Mouse (Mus musculus) cerebellum, adult 2 months (tissue): Measurements from ENCODE around the gene 4930519P11Rik. TPM values are rescaled to one million over a fixed set of nuclear protein-coding genes. Genes with fewer than 3 reads are reported as not detected.

Experiments used
- DNase-seq, 2 experiments: peaks; one replicate each; pipeline ENCODE4 v3.0.0; 2021
- H3K27ac ChIP-seq: fragments of 200-500 bp; 2 replicates; pipeline ENCODE4 v1.5.1; 2012; ENCODE audit warnings: low read length, control low read depth, inconsistent platforms; ENCODE audit not compliant: insufficient read depth
- H3K27me3 ChIP-seq: fragments of 200-500 bp; 2 replicates; pipeline ENCODE4 v1.6.1; 2012; ENCODE audit warnings: inconsistent platforms, mild to moderate bottlenecking, low read length, moderate library complexity; ENCODE audit not compliant: control insufficient read depth, insufficient read depth
- H3K4me1 ChIP-seq: fragments of 200-500 bp; 2 replicates; pipeline ENCODE4 v1.6.1; 2011; ENCODE audit warnings: low read length; ENCODE audit not compliant: control insufficient read depth, insufficient read depth
- H3K4me3 ChIP-seq: fragments of 200-500 bp; replicated peaks from 2 replicates; pipeline ENCODE3; 2011; ENCODE audit warnings: mild to moderate bottlenecking, low read depth, low read length, control low read depth; ENCODE audit not compliant: insufficient read depth
- CTCF ChIP-seq: fragments of 200-500 bp; IDR thresholded peaks from 2 replicates; pipeline ENCODE4 v1.5.1; 2011; ENCODE audit warnings: low read depth, mild to moderate bottlenecking, control low read depth, low read length, moderate library complexity, borderline replicate concordance; ENCODE audit not compliant: insufficient read depth
- POLR2A ChIP-seq: fragments of 200-500 bp; IDR thresholded peaks from 2 replicates; pipeline ENCODE4 v1.6.1; 2011; ENCODE audit warnings: low read length, control low read depth, borderline replicate concordance; ENCODE audit not compliant: insufficient read depth
- WGBS: fragments of 180-500 bp; shearing (Covaris S2); methylation state at CpG from one replicate; pipeline ENCODE4 v1.1.7; 2018; 5-methylcytosine and 5-hydroxymethylcytosine counted together
- polyA plus RNA-seq: library from polyadenylated mRNA; depleted of rRNA; stranded (reverse); fragments of >200 nt; gene quantifications from 2 replicates; pipeline ENCODE4 v1.2.3, GENCODE M21; 2012

4930519P11Rik gene
- polyA plus RNA-seq, 1 experiment = not detected

- no peak for DNase-seq
- TF ChIP-seq POLR2A = no peak
- WGBS = 95% methylated on average over 3 of the region's 3 CpGs
- H3K27ac ChIP-seq = no peak overlapping the region
- no peaks in the 10 kb centered on the region for H3K27me3 ChIP-seq
- H3K4me3 ChIP-seq = no peak overlapping the region
- no peaks in the 10 kb centered on the region; the same call in 1 of the 2 replicates for H3K4me1 ChIP-seq
Observed at GRCm38 (mm10) chr2:154638521-154638920, 25.3 kb upstream of the 4930519P11Rik start.

GRCm38 (mm10) chr2:154635826-154636225 lies 22.6 kb upstream of the 4930519P11Rik start:
- DNase-seq = peak in 1 of 2 experiments; percentile 59

GRCm38 (mm10) chr2:154633876-154634644 lies 20.8 kb upstream of the 4930519P11Rik start:
- no peak for DNase-seq
- 97% methylated on average over 9 of the region's 9 CpGs for WGBS
- TF ChIP-seq CTCF (no peak), POLR2A (no peak)
- Histone ChIP-seq H3K4me3 (no peak overlapping the region), H3K27me3 (no peaks in the 10 kb centered on the region), H3K4me1 (no peaks in the 10 kb centered on the region; the same call in 1 of the 2 replicates), H3K27ac (no peak overlapping the region)

More at GRCm38 (mm10) chr2:154635826-154636225, 22.6 kb upstream of the 4930519P11Rik start:
- TF ChIP-seq CTCF (no peak), POLR2A (no peak)
- no peaks in the 10 kb centered on the region; the same call in 1 of the 2 replicates for H3K4me1 ChIP-seq
- H3K27ac ChIP-seq = no peak overlapping the region
- H3K4me3 ChIP-seq = no peak overlapping the region
- 8% methylated on average over 2 of the region's 2 CpGs for WGBS
- H3K27me3 ChIP-seq = no peaks in the 10 kb centered on the region

- Histone ChIP-seq H3K4me1 (no peaks in the 10 kb centered on the region; the same call in 1 of the 2 replicates), H3K4me3 (no peak overlapping the region), H3K27ac (no peak overlapping the region), H3K27me3 (no peaks in the 10 kb centered on the region)
- no peak for TF ChIP-seq CTCF
- no peak for TF ChIP-seq POLR2A
- 87% methylated on average over 5 of the region's 5 CpGs for WGBS
- DNase-seq = no peak
Observed at GRCm38 (mm10) chr2:154633039-154633742, 20.0 kb upstream of the 4930519P11Rik start.

GRCm38 (mm10) chr2:154632203-154632780 lies 19.1 kb upstream of the 4930519P11Rik start:
- Histone ChIP-seq H3K4me1 (no peaks in the 10 kb centered on the region; the same call in 1 of the 2 replicates), H3K27me3 (no peaks in the 10 kb centered on the region), H3K27ac (no peak overlapping the region), H3K4me3 (no peak overlapping the region)
- DNase-seq = no peak
- TF ChIP-seq POLR2A = no peak
- TF ChIP-seq CTCF = no peak
- WGBS = 91% methylated on average over 16 of the region's 16 CpGs

GRCm38 (mm10) chr2:154630531-154630930 lies 17.3 kb upstream of the 4930519P11Rik start:
- no peak for DNase-seq
- Histone ChIP-seq H3K27me3 (no peaks in the 10 kb centered on the region), H3K4me3 (no peak overlapping the region), H3K4me1 (no peaks in the 10 kb centered on the region; the same call in 1 of the 2 replicates), H3K27ac (no peak overlapping the region)
- 79% methylated on average over 5 of the region's 5 CpGs for WGBS
- no peak for TF ChIP-seq CTCF
- TF ChIP-seq POLR2A = no peak

- H3K4me3 ChIP-seq = no peak overlapping the region
- no peaks in the 10 kb centered on the region for H3K4me1 ChIP-seq
- no peaks in the 10 kb centered on the region for H3K27me3 ChIP-seq
- TF ChIP-seq POLR2A (no peak), CTCF (peak; percentile 9; the same call in 1 of the 2 replicates)
- no peak overlapping the region for H3K27ac ChIP-seq
- no peak for DNase-seq
Observed at GRCm38 (mm10) chr2:154624137-154624536, 10.9 kb upstream of the 4930519P11Rik start.
